Mouse (Mus musculus): ENCODE measurements around the gene Acsl1. TPM values are rescaled to one million over a fixed set of nuclear protein-coding genes. Genes with fewer than 3 reads are reported as not detected.

The Acsl1 gene
- polyA plus RNA-seq, 1 experiment from 2014 or later: 20.7 TPM

- Histone ChIP-seq H3K27me3 (no peaks in the 10 kb centered on the region), H3K9ac (no peak overlapping the region), H3K9me3 (no peaks in the 10 kb centered on the region), H3K4me2 (no peak overlapping the region), H3K4me1 (peaks cover 12% of the 10 kb centered on the region), H3K36me3 (no peaks in the 10 kb centered on the region), H3K27ac (no peak overlapping the region), H3K4me3 (no peak overlapping the region)
- 70% methylated on average over 9 of the region's 9 CpGs for WGBS
- no peak; the same call in 1 of the 2 replicates for ATAC-seq (ENCODE audit: borderline replicate concordance, extremely low read depth, low FRiP score, low TSS enrichment)
Observed at GRCm38 (mm10) chr8:46477747-46478458, 7.1 kb downstream of the Acsl1 start.

- peaks cover 13% of the 10 kb centered on the region for H3K4me1 ChIP-seq
- no peaks in the 10 kb centered on the region for H3K9me3 ChIP-seq
- H3K36me3 ChIP-seq: no peaks in the 10 kb centered on the region
- no peaks in the 10 kb centered on the region for H3K27me3 ChIP-seq
- H3K9ac ChIP-seq: no peak overlapping the region
- H3K4me3 ChIP-seq: no peak overlapping the region
- no peak overlapping the region for H3K27ac ChIP-seq
- no peak for ATAC-seq (ENCODE audit: borderline replicate concordance, extremely low read depth, low FRiP score, low TSS enrichment)
- no peak overlapping the region for H3K4me2 ChIP-seq
- 63% methylated on average over 10 of the region's 10 CpGs for WGBS
Observed at GRCm38 (mm10) chr8:46478783-46479182, 7.9 kb downstream of the Acsl1 start.

- 22% methylated on average over 7 of the region's 7 CpGs for WGBS
- ATAC-seq (ENCODE audit: borderline replicate concordance, extremely low read depth, low FRiP score, low TSS enrichment): no peak
Observed at GRCm38 (mm10) chr8:46479794-46480532, 9.1 kb downstream of the Acsl1 start.

GRCm38 (mm10) chr8:46480533-46480900 is 9.7 kb downstream of the Acsl1 start:
- no peaks in the 10 kb centered on the region for H3K36me3 ChIP-seq
- no peak for ATAC-seq (ENCODE audit: borderline replicate concordance, extremely low read depth, low FRiP score, low TSS enrichment)
- H3K27ac ChIP-seq: no peak overlapping the region
- no peaks in the 10 kb centered on the region for H3K9me3 ChIP-seq
- no peak overlapping the region for H3K4me3 ChIP-seq
- H3K9ac ChIP-seq: no peak overlapping the region
- H3K4me1 ChIP-seq: peaks cover 19% of the 10 kb centered on the region
- no peak overlapping the region for H3K4me2 ChIP-seq
- WGBS: 32% methylated on average over 6 of the region's 6 CpGs
- H3K27me3 ChIP-seq: no peaks in the 10 kb centered on the region

More at GRCm38 (mm10) chr8:46479794-46480532, 9.1 kb downstream of the Acsl1 start:
- H3K4me2 ChIP-seq: no peak overlapping the region
- peaks cover 19% of the 10 kb centered on the region for H3K4me1 ChIP-seq
- no peak overlapping the region for H3K4me3 ChIP-seq
- H3K36me3 ChIP-seq: no peaks in the 10 kb centered on the region
- H3K9ac ChIP-seq: no peak overlapping the region
- H3K27ac ChIP-seq: no peak overlapping the region
- H3K9me3 ChIP-seq: no peaks in the 10 kb centered on the region
- H3K27me3 ChIP-seq: no peaks in the 10 kb centered on the region

DNA sequence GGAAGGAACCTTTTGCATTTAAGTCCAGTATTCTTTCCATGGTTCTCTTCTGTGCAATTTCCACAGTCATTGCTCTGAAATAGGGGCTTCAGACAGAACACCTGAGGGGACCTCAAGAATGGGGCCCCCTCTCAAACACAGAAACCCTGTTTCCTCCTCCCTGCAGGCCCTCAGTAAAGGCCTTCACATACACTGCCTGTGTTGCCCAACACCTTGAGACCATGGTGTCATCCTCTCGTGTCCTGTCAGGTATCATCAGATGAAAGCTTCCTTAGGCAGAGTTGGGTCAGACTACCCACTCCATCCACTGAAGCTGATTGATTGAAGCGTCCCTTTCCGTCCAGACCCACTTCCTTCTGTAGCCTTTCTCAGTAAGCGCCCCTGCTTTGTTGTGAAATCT is 11.9 kb downstream of the Acsl1 start:
- Histone ChIP-seq H3K27me3 (no peaks in the 10 kb centered on the region), H3K9ac (no peak overlapping the region), H3K4me1 (peaks cover 19% of the 10 kb centered on the region), H3K4me3 (no peak overlapping the region), H3K27ac (no peak overlapping the region), H3K9me3 (no peaks in the 10 kb centered on the region), H3K4me2 (no peak overlapping the region), H3K36me3 (no peaks in the 10 kb centered on the region)
- ATAC-seq (ENCODE audit: borderline replicate concordance, extremely low read depth, low FRiP score, low TSS enrichment): no peak
- 75% methylated on average over 4 of the region's 4 CpGs for WGBS

DNA sequence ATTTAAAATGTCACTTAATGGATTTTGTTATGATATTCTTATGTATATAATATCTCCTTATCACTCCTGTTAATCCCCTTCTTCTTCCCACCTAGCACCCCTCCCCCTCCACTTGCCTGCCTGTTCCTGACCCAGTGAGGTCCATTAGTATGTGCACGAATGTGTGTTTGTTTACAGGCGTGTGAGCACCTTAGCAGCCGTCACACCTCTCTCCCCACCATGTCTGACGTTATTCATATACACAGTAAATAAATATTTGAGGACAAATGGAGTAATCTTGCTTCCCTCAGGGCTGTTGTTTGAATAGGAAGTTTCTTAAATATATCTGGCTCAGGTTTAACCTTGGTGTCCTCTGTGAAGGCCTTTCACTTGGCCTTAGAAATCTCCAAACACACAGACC is 12.4 kb downstream of the Acsl1 start:
- Histone ChIP-seq H3K9me3 (no peaks in the 10 kb centered on the region), H3K27me3 (no peaks in the 10 kb centered on the region), H3K4me3 (no peak overlapping the region), H3K36me3 (no peaks in the 10 kb centered on the region), H3K4me1 (peaks cover 24% of the 10 kb centered on the region), H3K27ac (no peak overlapping the region), H3K4me2 (no peak overlapping the region), H3K9ac (no peak overlapping the region)
- 37% methylated on average over 4 of the region's 4 CpGs for WGBS
- ATAC-seq (ENCODE audit: borderline replicate concordance, extremely low read depth, low FRiP score, low TSS enrichment): no peak

DNA sequence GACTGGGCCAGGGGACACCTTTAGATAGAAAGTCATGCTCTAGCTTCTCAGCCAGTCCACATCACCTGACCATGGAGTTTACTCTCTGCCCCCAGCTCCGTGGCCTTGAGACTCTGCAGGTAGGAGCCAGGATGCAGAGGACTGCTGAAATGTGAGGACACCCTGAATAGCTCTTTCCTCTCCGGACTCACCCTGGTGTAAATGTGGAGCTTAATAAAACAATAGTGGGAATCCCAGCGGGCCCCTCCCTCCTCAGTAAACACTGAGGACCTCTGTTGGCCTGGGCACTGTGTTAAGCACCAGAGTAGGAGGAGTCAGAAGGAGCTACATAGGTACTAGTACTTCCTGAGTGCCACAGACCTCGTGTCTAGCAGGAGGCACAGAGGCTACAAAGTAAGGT is 13.2 kb downstream of the Acsl1 start:
- WGBS: 30% methylated on average over 4 of the region's 4 CpGs
- H3K4me1 ChIP-seq: peaks cover 24% of the 10 kb centered on the region
- no peaks in the 10 kb centered on the region for H3K36me3 ChIP-seq
- no peak overlapping the region for H3K9ac ChIP-seq
- H3K4me2 ChIP-seq: no peak overlapping the region
- H3K27ac ChIP-seq: no peak overlapping the region
- H3K4me3 ChIP-seq: no peak overlapping the region
- no peaks in the 10 kb centered on the region for H3K9me3 ChIP-seq
- ATAC-seq (ENCODE audit: borderline replicate concordance, extremely low read depth, low FRiP score, low TSS enrichment): no peak
- no peaks in the 10 kb centered on the region for H3K27me3 ChIP-seq

GRCm38 (mm10) chr8:46484931-46485463 is 14.2 kb downstream of the Acsl1 start:
- Histone ChIP-seq H3K27ac (no peak overlapping the region), H3K4me1 (peaks cover 22% of the 10 kb centered on the region), H3K4me3 (no peak overlapping the region), H3K9me3 (no peaks in the 10 kb centered on the region), H3K27me3 (no peaks in the 10 kb centered on the region), H3K9ac (no peak overlapping the region), H3K4me2 (no peak overlapping the region), H3K36me3 (no peaks in the 10 kb centered on the region)
- 83% methylated on average over 8 of the region's 8 CpGs for WGBS
- no peak for ATAC-seq (ENCODE audit: borderline replicate concordance, extremely low read depth, low FRiP score, low TSS enrichment)

GRCm38 (mm10) chr8:46488085-46488561 is 17.3 kb downstream of the Acsl1 start:
- Histone ChIP-seq H3K9me3 (no peaks in the 10 kb centered on the region), H3K9ac (no peak overlapping the region), H3K4me3 (no peak overlapping the region), H3K27me3 (no peaks in the 10 kb centered on the region), H3K36me3 (no peaks in the 10 kb centered on the region), H3K4me2 (no peak overlapping the region), H3K4me1 (peaks cover 16% of the 10 kb centered on the region), H3K27ac (peak overlapping the region; percentile 37; the same call in 1 of the 2 replicates)
- no peak for ATAC-seq (ENCODE audit: borderline replicate concordance, extremely low read depth, low FRiP score, low TSS enrichment)
- WGBS: 30% methylated on average over 7 of the region's 7 CpGs

DNA sequence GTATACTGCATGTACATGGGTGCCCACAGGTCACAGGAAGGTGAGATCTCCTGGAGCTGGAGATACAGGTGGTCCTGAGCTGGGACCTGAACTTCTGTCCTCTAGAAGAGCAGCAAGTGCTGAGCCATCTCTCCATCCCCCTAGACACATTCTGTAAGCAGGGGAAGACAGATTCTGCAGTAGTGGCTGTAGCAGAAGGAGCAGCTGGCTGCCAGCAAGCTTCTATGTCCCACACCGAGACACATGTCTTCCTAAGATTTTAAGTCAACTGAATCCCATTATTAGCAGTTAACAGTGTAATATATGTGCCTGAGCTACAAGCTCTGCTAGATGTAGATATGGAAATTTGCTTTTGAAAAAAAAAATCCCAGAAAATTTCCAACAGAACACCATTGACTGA is 18.4 kb downstream of the Acsl1 start:
- WGBS: 63% methylated on average over 1 of the region's 1 CpGs
- H3K36me3 ChIP-seq: no peaks in the 10 kb centered on the region

GRCm38 (mm10) chr8:46490250-46490649 is 19.4 kb downstream of the Acsl1 start:
- WGBS: 86% methylated on average over 8 of the region's 8 CpGs

More for the DNA sequence above, 18.4 kb downstream of the Acsl1 start:
- no peak for ATAC-seq (ENCODE audit: borderline replicate concordance, extremely low read depth, low FRiP score, low TSS enrichment)
- no peak overlapping the region for H3K4me3 ChIP-seq
- no peaks in the 10 kb centered on the region for H3K27me3 ChIP-seq
- no peak overlapping the region for H3K9ac ChIP-seq
- H3K4me2 ChIP-seq: no peak overlapping the region
- no peak overlapping the region for H3K27ac ChIP-seq
- peaks cover 10% of the 10 kb centered on the region for H3K4me1 ChIP-seq
- H3K9me3 ChIP-seq: no peaks in the 10 kb centered on the region

GRCm38 (mm10) chr8:46490821-46491220 is 20.0 kb downstream of the Acsl1 start:
- H3K27ac ChIP-seq: no peak overlapping the region
- H3K4me3 ChIP-seq: no peak overlapping the region

More at GRCm38 (mm10) chr8:46490250-46490649, 19.4 kb downstream of the Acsl1 start:
- Histone ChIP-seq H3K36me3 (no peaks in the 10 kb centered on the region), H3K9ac (no peak overlapping the region), H3K4me1 (peaks cover 8% of the 10 kb centered on the region; the same call in 1 of the 2 replicates), H3K9me3 (no peaks in the 10 kb centered on the region), H3K27ac (no peak overlapping the region), H3K4me2 (no peak overlapping the region), H3K27me3 (no peaks in the 10 kb centered on the region), H3K4me3 (no peak overlapping the region)
- no peak for ATAC-seq (ENCODE audit: borderline replicate concordance, extremely low read depth, low FRiP score, low TSS enrichment)

More at GRCm38 (mm10) chr8:46490821-46491220, 20.0 kb downstream of the Acsl1 start:
- Histone ChIP-seq H3K4me1 (peaks cover 8% of the 10 kb centered on the region; the same call in 1 of the 2 replicates), H3K4me2 (no peak overlapping the region), H3K9ac (no peak overlapping the region), H3K27me3 (no peaks in the 10 kb centered on the region), H3K9me3 (no peaks in the 10 kb centered on the region), H3K36me3 (no peaks in the 10 kb centered on the region)
- ATAC-seq (ENCODE audit: borderline replicate concordance, extremely low read depth, low FRiP score, low TSS enrichment): peak; percentile 35; the same call in 1 of the 2 replicates
- WGBS: 63% methylated on average over 6 of the region's 6 CpGs

Measured in lung, embryonic 15.5 days (tissue).